Mouse (Mus musculus) fat pad, adult 2 months (tissue): Measurements from ENCODE around the gene Rassf5.

Source experiments
- DNase-seq: peaks from one replicate; pipeline ENCODE4 v3.0.0-alpha.2; 2011; ENCODE audit warnings: low read depth, low spot score; ENCODE audit errors: extremely low read depth

Rassf5 gene

DNA sequence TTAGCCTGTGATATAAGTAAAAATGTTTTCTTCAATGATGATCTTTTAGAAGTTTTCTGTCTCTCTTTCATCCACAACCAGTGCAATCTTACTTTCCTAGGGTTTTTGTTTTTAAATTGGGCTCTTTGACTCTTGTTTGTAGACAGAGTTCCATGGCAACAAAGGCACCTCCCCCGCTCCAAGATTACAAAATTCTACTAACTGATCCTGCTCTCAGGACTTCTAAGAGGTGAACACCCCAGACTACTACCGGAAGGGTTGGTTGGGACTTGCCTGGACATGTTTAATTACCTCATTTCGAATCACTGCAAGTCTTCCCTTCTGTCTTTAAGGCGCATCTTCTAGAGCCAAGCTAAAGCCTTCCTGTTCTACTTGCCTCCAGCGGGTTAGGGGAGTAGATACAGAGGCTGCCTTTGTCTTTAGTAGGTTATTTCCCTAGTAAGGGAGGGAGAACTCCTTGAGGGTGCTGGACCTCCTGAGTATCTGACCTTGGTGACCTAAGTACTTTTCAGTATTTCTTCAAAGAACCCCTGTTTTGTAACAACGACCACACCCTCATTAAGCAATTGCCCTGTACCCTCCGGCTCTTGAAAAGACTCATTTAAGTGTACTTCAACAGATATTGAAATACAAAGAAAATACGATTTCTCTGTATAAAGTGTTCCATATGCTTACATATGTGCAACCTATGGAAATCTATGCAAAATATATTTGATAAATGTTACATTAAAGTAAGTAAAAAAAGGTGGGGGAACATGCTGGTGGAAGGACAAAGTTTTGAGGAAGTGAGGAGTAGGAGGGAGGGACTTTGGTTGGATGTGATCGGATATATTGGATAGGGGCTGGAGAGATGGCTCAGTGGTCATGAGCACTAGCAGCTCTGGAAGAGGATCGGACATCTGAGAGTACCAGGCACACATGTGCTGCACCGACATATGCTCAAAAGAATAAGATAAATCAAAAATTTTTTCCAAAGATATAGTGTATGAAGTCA, 105.7 kb downstream of the Rassf5 start:
- DNase-seq: peak; percentile 100

- DNase-seq: no peak
Observed at GRCm38 (mm10) chr1:131138191-131139016, 106.7 kb downstream of the Rassf5 start, which contains the start of gene Dyrk3. TSS of gene Dyrk3 (minus strand) at chr1:131138340.

GRCm38 (mm10) chr1:131137717-131138118, 107.3 kb downstream of the Rassf5 start:
- no peak for DNase-seq

- DNase-seq: no peak
Observed at GRCm38 (mm10) chr1:131137111-131137510, 107.9 kb downstream of the Rassf5 start.

GRCm38 (mm10) chr1:131135960-131136629, 109.0 kb downstream of the Rassf5 start:
- DNase-seq: no peak

- no peak for DNase-seq
Observed at GRCm38 (mm10) chr1:131134942-131135522, 110.0 kb downstream of the Rassf5 start.

- DNase-seq: no peak
Observed at GRCm38 (mm10) chr1:131134231-131134630, 110.8 kb downstream of the Rassf5 start.
